Mouse (Mus musculus) heart, postnatal 0 days (tissue): ENCODE measurements around the gene Tpm3. TPM values are rescaled to one million over a fixed set of nuclear protein-coding genes. Genes with fewer than 3 reads are reported as not detected.
"Not testable (repeated sequence)": the region's sequence is repeated elsewhere in the genome, so short reads cannot be mapped to it uniquely, and the experiment has no call there.

Experiments
- ATAC-seq: fragments of 200-750 bp; cut with Nextera tagmentation; 2 replicates; pipeline ENCODE4 v1.8.0; 2017; ENCODE audit warnings: low read depth, moderate number of reproducible peaks, moderate library complexity; ENCODE audit not compliant: insufficient read depth
- DNase-seq: peaks from one replicate; pipeline ENCODE4 v3.0.0-alpha.2; 2016; ENCODE audit warnings: low spot score
- H3K27ac ChIP-seq: fragments of 300-500 bp; sonication (generic); 2 replicates; pipeline ENCODE4 v1.5.1; 2014; ENCODE audit warnings: low read depth, mild to moderate bottlenecking
- H3K27me3 ChIP-seq: fragments of 300-500 bp; sonication (generic); 2 replicates; pipeline ENCODE4 v1.6.1; 2014; ENCODE audit warnings: low read length, mixed read lengths; ENCODE audit not compliant: control insufficient read depth, insufficient read depth
- H3K36me3 ChIP-seq: fragments of 300-500 bp; sonication (generic); replicated peaks from 2 replicates; pipeline ENCODE4 v1.6.1; 2014; ENCODE audit warnings: low read length, mixed read lengths; ENCODE audit not compliant: control insufficient read depth, insufficient read depth
- H3K4me1 ChIP-seq: fragments of 300-500 bp; sonication (generic); 2 replicates; pipeline ENCODE4 v1.6.1; 2014; ENCODE audit warnings: antibody characterized with exemption; ENCODE audit not compliant: control insufficient read depth, insufficient read depth
- H3K4me2 ChIP-seq: fragments of 300-500 bp; sonication (generic); 2 replicates; pipeline ENCODE4 v1.6.1; 2014; ENCODE audit warnings: low read depth, mild to moderate bottlenecking, low read length, moderate library complexity
- H3K4me3 ChIP-seq: fragments of 300-500 bp; sonication (generic); 2 replicates; pipeline ENCODE4 v1.5.1; 2014; ENCODE audit warnings: low read depth, low read length
- H3K9ac ChIP-seq: fragments of 300-500 bp; sonication (generic); replicated peaks from 2 replicates; pipeline ENCODE4 v1.6.1; 2014; ENCODE audit warnings: low read depth, low read length, mixed read lengths
- H3K9me3 ChIP-seq: fragments of 300-500 bp; sonication (generic); replicated peaks from 2 replicates; pipeline ENCODE4 v1.6.1; 2016; ENCODE audit warnings: low read length; ENCODE audit not compliant: control insufficient read depth
- CTCF ChIP-seq: IDR thresholded peaks from 2 replicates; pipeline ENCODE4 v1.5.1; 2016; ENCODE audit warnings: antibody characterized with exemption, control low read depth, low read depth
- EP300 ChIP-seq: IDR thresholded peaks from 2 replicates; pipeline ENCODE4 v1.6.1; 2016; ENCODE audit warnings: antibody characterized with exemption, low read depth
- WGBS: fragments of 180-500 bp; shearing (Covaris S2); extraction: QIAGEN DNeasy Blood & Tissue Kit; methylation state at CpG from one replicate; pipeline ENCODE4 v1.1.7; 2014; 5-methylcytosine and 5-hydroxymethylcytosine counted together
- polyA plus RNA-seq: library from polyadenylated mRNA; unstranded; fragments of >200 nt; fragmentation: Nextera tagmentation; extraction: Ambion mirVana; gene quantifications from 2 replicates; pipeline ENCODE4 v1.2.1, GENCODE M21; 2015
- total RNA-seq: library from RNA; depleted of rRNA; stranded (reverse); fragments of >200 nt; gene quantifications from 2 replicates; pipeline ENCODE4 v1.2.3, GENCODE M21; 2014; ENCODE audit warnings: low replicate concordance

Tpm3 gene
- total and polyA plus RNA-seq, 2 experiments from 2014 or later, result 88.0 to 145 TPM

DNA sequence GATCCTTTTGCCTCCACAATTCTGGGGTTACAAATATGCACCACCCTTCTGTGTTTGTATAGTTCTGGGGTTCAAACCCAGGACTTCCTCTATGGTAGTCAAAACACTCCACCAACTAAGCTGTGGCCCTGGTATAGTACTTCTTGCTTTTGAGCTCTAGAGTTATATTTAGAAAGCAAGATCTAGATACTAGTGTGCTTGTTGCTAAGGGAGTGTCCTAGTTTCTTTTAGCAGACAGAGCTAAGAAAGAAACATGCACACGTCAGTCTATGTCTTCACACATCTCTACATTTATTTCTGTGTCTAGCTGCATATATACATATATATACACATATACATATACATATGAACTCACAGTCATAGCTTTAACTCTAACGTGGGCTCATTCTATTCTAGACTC is 39.3 kb downstream of the Tpm3 start:
- ATAC-seq (peak; percentile 57; the same call in 1 of the 2 replicates), DNase-seq (peak; percentile 55)
- Histone ChIP-seq H3K27ac (no peak overlapping the region; the same call in 1 of the 2 replicates), H3K4me3 (no peak overlapping the region), H3K9me3 (no peaks in the 10 kb centered on the region), H3K4me2 (no peak overlapping the region), H3K36me3 (no peaks in the 10 kb centered on the region), H3K4me1 (peaks cover 8% of the 10 kb centered on the region), H3K9ac (no peak overlapping the region), H3K27me3 (no peaks in the 10 kb centered on the region)
- WGBS, result 20% methylated on average over 2 of the region's 2 CpGs
- TF ChIP-seq EP300, result no peak
- TF ChIP-seq CTCF, result no peak

- no peak for DNase-seq
- H3K4me2 ChIP-seq, result no peak overlapping the region
- H3K4me3 ChIP-seq, result no peak overlapping the region
- peak; percentile 30; the same call in 1 of the 2 replicates for ATAC-seq
- H3K27ac ChIP-seq, result no peak overlapping the region
- H3K9me3 ChIP-seq, result no peaks in the 10 kb centered on the region
- H3K27me3 ChIP-seq, result no peaks in the 10 kb centered on the region
- peaks cover 8% of the 10 kb centered on the region for H3K4me1 ChIP-seq
- TF ChIP-seq EP300, result no peak
- peak; percentile 21; the same call in 1 of the 2 replicates for TF ChIP-seq CTCF
- H3K36me3 ChIP-seq, result no peaks in the 10 kb centered on the region
- no peak overlapping the region for H3K9ac ChIP-seq
- WGBS, result 42% methylated on average over 2 of the region's 2 CpGs
Measured at GRCm38 (mm10) chr3:90114342-90114741, 41.9 kb downstream of the Tpm3 start.

DNA sequence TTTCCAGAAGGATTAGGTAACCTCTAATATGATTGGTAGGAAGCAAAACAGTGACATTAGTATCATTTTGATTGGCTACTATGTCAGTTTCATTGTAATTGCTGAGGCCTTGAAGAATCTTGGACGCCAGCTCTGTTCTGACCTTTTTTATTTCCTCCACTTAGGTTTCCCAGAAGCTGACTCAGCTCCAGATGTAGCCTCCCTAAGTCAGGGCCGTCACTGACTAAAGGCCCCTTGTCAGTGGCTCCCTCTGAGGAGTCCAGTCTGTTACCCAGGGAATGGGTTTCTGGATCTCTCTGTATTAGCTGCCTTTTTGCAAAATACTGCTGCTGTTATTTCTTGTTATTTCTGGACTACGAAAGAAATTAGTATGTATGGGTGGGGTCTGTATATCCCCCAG is 43.1 kb downstream of the Tpm3 start:
- Histone ChIP-seq H3K27ac (no peak overlapping the region), H3K4me1 (peaks cover 8% of the 10 kb centered on the region), H3K4me3 (no peak overlapping the region), H3K27me3 (no peaks in the 10 kb centered on the region), H3K4me2 (no peak overlapping the region), H3K9ac (no peak overlapping the region), H3K9me3 (no peaks in the 10 kb centered on the region), H3K36me3 (no peaks in the 10 kb centered on the region)
- DNase-seq, result no peak
- TF ChIP-seq EP300, result no peak
- no peak for TF ChIP-seq CTCF
- no peak for ATAC-seq
- WGBS, result 53% methylated on average over 3 of the region's 3 CpGs

DNA sequence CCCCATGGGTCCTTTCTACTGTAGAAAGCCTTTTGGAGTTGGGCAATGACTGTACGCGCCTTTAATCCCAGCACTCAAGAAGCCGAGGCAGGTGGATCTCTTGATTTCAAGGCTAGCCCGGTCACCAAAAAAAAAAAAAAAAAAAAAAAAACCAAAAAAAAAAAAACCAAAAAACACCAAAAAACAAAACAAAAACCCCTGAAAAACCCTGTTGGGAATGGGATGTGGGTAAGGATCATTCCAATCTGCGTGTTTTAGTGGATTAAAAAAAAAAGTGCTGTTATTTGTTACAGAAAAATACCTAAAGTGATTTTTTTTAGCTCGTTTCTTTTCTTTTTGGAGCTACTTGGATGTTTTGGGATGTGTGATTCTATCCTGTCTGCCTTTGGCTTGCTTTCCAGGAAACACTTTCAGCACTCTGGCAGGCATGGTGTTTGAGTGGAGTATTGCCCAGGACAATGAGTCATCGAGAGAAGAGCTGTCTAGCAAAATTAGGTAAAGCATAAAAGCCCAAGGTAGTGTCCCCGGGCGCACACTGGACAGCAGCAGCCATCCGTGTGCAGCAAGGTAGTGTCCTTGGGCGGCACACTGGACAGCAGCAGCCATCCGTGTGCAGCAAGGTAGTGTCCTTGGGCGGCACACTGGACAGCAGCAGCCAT is 45.8 kb downstream of the Tpm3 start:
- no peaks in the 10 kb centered on the region for H3K36me3 ChIP-seq
- no peak for ATAC-seq
- no peak overlapping the region for H3K4me3 ChIP-seq
- H3K9ac ChIP-seq, result no peak overlapping the region
- H3K4me2 ChIP-seq, result no peak overlapping the region
- TF ChIP-seq EP300 (no peak), CTCF (no peak)
- no peaks in the 10 kb centered on the region for H3K27me3 ChIP-seq
- H3K27ac ChIP-seq, result no peak overlapping the region
- no peaks in the 10 kb centered on the region for H3K9me3 ChIP-seq
- WGBS, result 79% methylated on average over 13 of the region's 13 CpGs
- peak; percentile 27 for DNase-seq
- no peaks in the 10 kb centered on the region for H3K4me1 ChIP-seq

DNA sequence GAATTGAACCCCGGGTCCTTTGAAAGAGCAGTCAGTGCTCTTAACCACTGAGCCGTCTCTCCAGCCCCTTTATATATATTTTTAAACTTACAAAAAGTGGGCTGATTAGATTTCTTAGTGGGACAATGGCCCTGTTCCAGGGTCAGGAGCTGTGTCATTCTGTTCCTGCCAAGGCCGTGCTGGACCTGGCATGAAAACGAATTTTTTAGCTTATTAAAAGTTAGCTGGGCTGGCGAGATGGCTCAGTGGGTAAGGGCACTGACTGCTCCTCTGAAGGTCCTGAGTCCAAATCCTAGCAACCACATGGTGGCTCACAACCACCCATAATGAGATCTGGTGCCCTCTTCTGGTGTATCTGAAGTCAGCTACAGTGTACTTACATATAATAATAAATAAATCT is 49.6 kb downstream of the Tpm3 start:
- not testable (repeated sequence) for H3K27ac ChIP-seq, H3K36me3 ChIP-seq, H3K27me3 ChIP-seq, H3K9ac ChIP-seq, ATAC-seq, H3K9me3 ChIP-seq, H3K4me1 ChIP-seq, H3K4me3 ChIP-seq, H3K4me2 ChIP-seq, DNase-seq
- WGBS, result 76% methylated on average over 5 of the region's 5 CpGs

DNA sequence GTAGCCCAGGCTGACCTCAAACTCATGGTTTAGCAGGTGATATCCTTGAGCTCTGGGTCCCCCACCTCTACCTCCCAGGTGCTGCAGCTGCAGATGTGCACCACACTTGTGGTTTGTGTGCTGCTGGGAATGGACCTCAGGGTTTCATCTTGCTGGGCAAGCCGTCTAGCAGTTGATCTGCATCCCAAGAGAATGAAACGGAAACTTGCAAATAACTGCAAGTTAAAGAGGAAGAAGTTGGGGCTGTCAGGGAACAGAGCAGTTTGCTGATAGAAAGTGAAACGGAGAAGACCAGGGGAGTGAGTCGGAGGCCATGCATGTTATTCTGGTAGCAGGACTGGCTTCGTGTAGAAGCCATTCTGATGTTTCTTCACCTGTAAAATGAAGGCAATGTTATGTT is 53.3 kb downstream of the Tpm3 start:
- DNase-seq, result no peak
- 64% methylated on average over 5 of the region's 5 CpGs for WGBS
- H3K9me3 ChIP-seq, result no peaks in the 10 kb centered on the region

More for the DNA sequence above, 53.3 kb downstream of the Tpm3 start:
- H3K4me1 ChIP-seq, result no peaks in the 10 kb centered on the region
- H3K36me3 ChIP-seq, result no peaks in the 10 kb centered on the region
- no peak overlapping the region for H3K9ac ChIP-seq
- TF ChIP-seq EP300 (no peak), CTCF (no peak)
- no peaks in the 10 kb centered on the region for H3K27me3 ChIP-seq
- ATAC-seq, result no peak
- no peak overlapping the region for H3K4me3 ChIP-seq
- no peak overlapping the region for H3K4me2 ChIP-seq
- no peak overlapping the region for H3K27ac ChIP-seq
